Mouse (Mus musculus): ENCODE measurements at regions not wholly inside any gene's neighbourhood (a gene's known extent, or its start where the extent isn't known, plus 50 kb on each side); places are given as distances from the start of the nearest gene placed in this dataset.

GRCm38 (mm10) chrX:35791273-35791672 lies 97.4 kb upstream of the Dock11 start:
- no peak for DNase-seq

- peak; percentile 21 for DNase-seq
Measured at GRCm38 (mm10) chrX:35813206-35813605, 75.4 kb upstream of the Dock11 start.

GRCm38 (mm10) chrX:35834411-35834810 lies 54.2 kb upstream of the Dock11 start:
- DNase-seq: peak; percentile 11

GRCm38 (mm10) chrX:35838064-35838463 lies 50.6 kb upstream of the Dock11 start:
- DNase-seq: no peak
